In the genomic region with DNA sequence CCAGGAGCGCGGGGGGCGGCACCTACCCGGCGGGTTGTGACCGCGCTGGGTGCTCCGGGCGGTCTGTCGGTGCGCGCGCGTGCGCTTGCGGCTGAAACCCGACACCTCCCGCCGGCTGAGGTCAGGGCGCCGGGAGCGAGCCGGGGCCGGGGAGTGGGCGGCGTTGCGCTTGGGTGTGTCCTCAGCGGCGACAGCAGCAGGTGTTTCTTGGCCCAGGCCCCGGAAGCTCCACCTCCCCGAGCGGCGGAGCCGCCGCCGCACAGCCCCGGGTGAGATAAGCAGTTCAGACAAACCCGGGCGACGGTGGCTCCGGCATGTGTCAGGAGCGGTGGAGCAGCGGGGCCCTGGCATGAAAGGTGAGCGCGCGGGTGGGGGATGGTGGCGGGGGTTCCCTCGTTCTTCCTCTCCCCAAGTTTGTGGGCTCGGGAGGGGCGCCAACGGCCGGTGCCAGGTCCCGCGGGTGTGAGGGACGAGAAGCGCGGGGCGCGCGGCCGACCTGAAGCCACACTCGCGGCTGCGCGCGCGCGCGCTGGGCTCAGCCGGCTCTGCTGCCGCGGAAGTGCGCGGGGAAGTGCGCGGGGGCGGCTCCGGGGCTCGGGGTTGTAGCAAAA, we compare ENCODE assay signal across 8 mouse cellular contexts. TPM values are rescaled to one million over a fixed set of nuclear protein-coding genes. Genes with fewer than 3 reads are reported as not detected.
DNase-seq lines count a peak whose midpoint lies in the region; ATAC-seq and TF ChIP-seq lines count a peak whose summit lies in the region.

No protein-coding gene starts in this region.

- H3K9ac ChIP-seq in embryonic facial prominence, embryonic 14.5 days (ENCODE audit: low read depth, low read length), result peak overlapping the region; percentile 63
- H3K9ac ChIP-seq in heart, embryonic 15.5 days, result peak overlapping the region; percentile 83
- H3K9ac ChIP-seq in lung, postnatal 0 days (replicated peaks; ENCODE audit: low read depth), result peak overlapping the region; percentile 63

- H3K4me1 ChIP-seq in embryonic facial prominence, embryonic 14.5 days (ENCODE audit: control insufficient read depth, insufficient read depth, low read length), result peaks cover 61% of the 10 kb centered on the region
- H3K4me1 ChIP-seq in heart, embryonic 15.5 days (replicated peaks), result peaks cover 95% of the 10 kb centered on the region
- peaks cover 35% of the 10 kb centered on the region for H3K4me1 ChIP-seq in lung, postnatal 0 days (ENCODE audit: insufficient read depth, low read depth, low read length)

- ATAC-seq in CD4-positive, CD25-positive, alpha-beta regulatory T cell, adult 4 months, result peak; percentile 59
- ATAC-seq in embryonic facial prominence, embryonic 14.5 days (ENCODE audit: low read depth), result peak; percentile 53
- peak; percentile 75 for ATAC-seq in heart, embryonic 15.5 days (replicated peaks; ENCODE audit: insufficient number of reproducible peaks, insufficient read depth, low FRiP score, low read depth)
- peak; percentile 66 for ATAC-seq in lung, postnatal 0 days

- peak; percentile 78 for DNase-seq in adrenal gland, postnatal 25 days
- peak; percentile 87 for DNase-seq in embryonic facial prominence, embryonic 14.5 days (ENCODE audit: low spot score)
- peak; percentile 92 for DNase-seq in kidney, postnatal 10 days
- peak; percentile 94 for DNase-seq in lung, postnatal 0 days (ENCODE audit: low spot score)
- peak; percentile 49 for DNase-seq in ovary, postnatal 10 days (ENCODE audit: low spot score)
- DNase-seq in thymus, postnatal 10 days (ENCODE audit: low spot score in 2 of 2), result peak; percentile 90 to 91

- H3K27ac ChIP-seq in embryonic facial prominence, embryonic 14.5 days (replicated peaks; ENCODE audit: low read depth, low read length), result peak overlapping the region; percentile 86
- H3K27ac ChIP-seq in heart, embryonic 15.5 days, result peak overlapping the region; percentile 97
- H3K27ac ChIP-seq in lung, postnatal 0 days (ENCODE audit: low read length), result peak overlapping the region; percentile 92

- no peaks in the 10 kb centered on the region for H3K36me3 ChIP-seq in embryonic facial prominence, embryonic 14.5 days (ENCODE audit: control insufficient read depth, insufficient read depth, low read length)
- no peaks in the 10 kb centered on the region for H3K36me3 ChIP-seq in heart, embryonic 15.5 days
- no peaks in the 10 kb centered on the region for H3K36me3 ChIP-seq in lung, postnatal 0 days (ENCODE audit: insufficient read depth, low read length)

- H3K27me3 ChIP-seq in embryonic facial prominence, embryonic 14.5 days (replicated peaks; ENCODE audit: control insufficient read depth, insufficient read depth, low read length), result peaks cover 8% of the 10 kb centered on the region; the same call in 1 of the 2 replicates
- no peaks in the 10 kb centered on the region for H3K27me3 ChIP-seq in heart, embryonic 15.5 days
- no peaks in the 10 kb centered on the region for H3K27me3 ChIP-seq in lung, postnatal 0 days (replicated peaks; ENCODE audit: insufficient read depth, low read length)

- H3K9me3 ChIP-seq in embryonic facial prominence, embryonic 14.5 days (ENCODE audit: control insufficient read depth, low read length), result no peaks in the 10 kb centered on the region
- H3K9me3 ChIP-seq in heart, embryonic 15.5 days (replicated peaks), result no peaks in the 10 kb centered on the region
- H3K9me3 ChIP-seq in lung, postnatal 0 days (ENCODE audit: low read length), result no peaks in the 10 kb centered on the region

- peak overlapping the region; percentile 99 for H3K4me2 ChIP-seq in embryonic facial prominence, embryonic 14.5 days (ENCODE audit: low read depth, low read length)
- H3K4me2 ChIP-seq in heart, embryonic 15.5 days, result peak overlapping the region; percentile 99
- peak overlapping the region; percentile 98 for H3K4me2 ChIP-seq in lung, postnatal 0 days (replicated peaks; ENCODE audit: low read depth, low read length)

- no peak for TF ChIP-seq CTCF in lung, postnatal 0 days (IDR thresholded peaks at IDR 0.05)

- no peak for TF ChIP-seq EP300 in lung, postnatal 0 days (IDR thresholded peaks at IDR 0.05)

- H3K4me3 ChIP-seq in embryonic facial prominence, embryonic 14.5 days (ENCODE audit: low read depth, low read length), result peak overlapping the region; percentile 64
- H3K4me3 ChIP-seq in heart, embryonic 15.5 days, result peak overlapping the region; percentile 64
- H3K4me3 ChIP-seq in lung, postnatal 0 days (ENCODE audit: low read depth, low read length), result peak overlapping the region; percentile 58

- WGBS in embryonic facial prominence, embryonic 14.5 days, result 1% methylated on average over 42 of the region's 79 CpGs
- under 1% methylated on average over 77 of the region's 79 CpGs for WGBS in heart, embryonic 15.5 days
- under 1% methylated on average over 56 of the region's 79 CpGs for WGBS in lung, postnatal 0 days

RNA-seq across cellular contexts. Expression of a gene that starts 51.8 kb away (rescaled TPM):
- polyA plus RNA-seq in CD4-positive, CD25-positive, alpha-beta regulatory T cell, adult 4 months (2017; shearing (Covaris generic)), result 10 to 100 TPM; 14.6 to 20.6 TPM
- total RNA-seq in adrenal gland, postnatal 25 days (2021), result 12.2 and 12.4 TPM in 2 replicates
- 82.7 and 94.0 TPM in 2 replicates for polyA plus RNA-seq in embryonic facial prominence, embryonic 14.5 days (2014; fragmentation: Nextera tagmentation; extraction: Ambion mirVana)
- polyA plus RNA-seq in heart, embryonic 15.5 days (2015; fragmentation: Nextera tagmentation; extraction: Ambion mirVana), result 43.9 and 56.2 TPM in 2 replicates
- 10.9 and 13.4 TPM in 2 replicates for polyA plus RNA-seq in lung, postnatal 0 days (2015; fragmentation: Nextera tagmentation; extraction: Ambion mirVana)

Comparison
In these comparisons a context has a peak if more than half of its experiments do, and no peak if none do; other contexts are left out.
1. Peak in every context shown above with its lines: DNase-seq, ATAC-seq, H3K4me3 ChIP-seq and H3K27ac ChIP-seq.